Mouse (Mus musculus): Measurements from ENCODE around the gene Mcf2l.

GRCm38 (mm10) chr8:12833616-12834015, 40.0 kb upstream of the Mcf2l start:
- TF ChIP-seq GATA1 (IDR thresholded peaks at IDR 0.05; ENCODE audit: borderline replicate concordance, low read length) (no peak), FLI1 (IDR thresholded peaks at IDR 0.05; ENCODE audit: low read length) (no peak)

All from megakaryocyte, embryonic 14.5 days (primary cell).